Mouse (Mus musculus) midbrain, embryonic 10.5 days (tissue): ENCODE data around the gene Gm36079. TPM values are rescaled to one million over a fixed set of nuclear protein-coding genes. Genes with fewer than 3 reads are reported as not detected.
"Not testable (repeated sequence)": the region's sequence is repeated elsewhere in the genome, so short reads cannot be mapped to it uniquely, and the experiment has no call there.

Source experiments
- DNase-seq: peaks from one replicate; pipeline ENCODE4 v3.0.0-alpha.2; 2017; ENCODE audit warnings: low spot score
- H3K27ac ChIP-seq: fragments of 300-500 bp; sonication (generic); replicated peaks from 2 replicates; pipeline ENCODE4 v1.5.1; 2016; ENCODE audit warnings: mild to moderate bottlenecking
- H3K27me3 ChIP-seq: fragments of 300-500 bp; sonication (generic); 2 replicates; pipeline ENCODE4 v1.6.1; 2016; ENCODE audit warnings: low read depth, mild to moderate bottlenecking; ENCODE audit not compliant: poor library complexity, severe bottlenecking
- H3K36me3 ChIP-seq: fragments of 300-500 bp; sonication (generic); 2 replicates; pipeline ENCODE4 v1.6.1; 2016; ENCODE audit warnings: mild to moderate bottlenecking, moderate library complexity
- H3K4me1 ChIP-seq: fragments of 300-500 bp; sonication (generic); 2 replicates; pipeline ENCODE4 v1.6.1; 2016
- H3K4me3 ChIP-seq: fragments of 300-500 bp; sonication (generic); 2 replicates; pipeline ENCODE4 v1.5.1; 2016; ENCODE audit warnings: mild to moderate bottlenecking, moderate library complexity
- H3K9me3 ChIP-seq: fragments of 300-500 bp; sonication (generic); replicated peaks from 2 replicates; pipeline ENCODE4 v1.6.1; 2016; ENCODE audit warnings: mild to moderate bottlenecking
- WGBS: fragments of 180-500 bp; shearing (Covaris S2); methylation state at CpG from one replicate; pipeline ENCODE4 v1.1.7; 2016; 5-methylcytosine and 5-hydroxymethylcytosine counted together
- polyA plus RNA-seq: library from polyadenylated mRNA; unstranded; fragments of >200 nt; fragmentation: Nextera tagmentation; extraction: Ambion mirVana; gene quantifications from 2 replicates; pipeline ENCODE4 v1.2.1, GENCODE M21; 2016

Gene Gm36079
- polyA plus RNA-seq, 1 experiment from 2014 or later: not detected

DNA sequence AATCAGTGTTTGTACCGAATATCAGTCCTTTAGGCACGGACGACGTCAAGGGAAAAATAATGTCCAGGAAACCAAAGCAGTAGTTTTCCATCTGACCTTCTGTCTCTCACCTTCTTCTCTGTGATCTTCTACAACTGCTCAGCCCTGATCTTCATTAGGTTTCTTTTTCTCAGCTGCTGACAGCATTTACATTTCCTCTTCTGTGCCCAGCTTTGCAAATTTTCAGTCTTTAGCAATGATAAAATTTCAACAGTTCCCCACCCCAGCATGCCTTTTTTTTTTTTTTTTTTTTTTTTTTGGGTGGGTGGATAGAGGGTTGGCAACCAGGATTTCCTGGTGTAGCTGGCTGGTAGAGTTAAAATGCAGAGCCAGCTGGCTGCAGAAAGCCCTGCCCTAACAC lies 27.6 kb downstream of the Gm36079 start:
- H3K9me3 ChIP-seq, H3K4me1 ChIP-seq, DNase-seq, H3K27me3 ChIP-seq, H3K27ac ChIP-seq, H3K4me3 ChIP-seq, H3K36me3 ChIP-seq: not testable (repeated sequence)
- no CpG with 5 or more reads among the region's 4 CpGs for WGBS

- not testable (repeated sequence) for DNase-seq, H3K27me3 ChIP-seq, H3K36me3 ChIP-seq, H3K9me3 ChIP-seq, H3K4me3 ChIP-seq, H3K4me1 ChIP-seq, H3K27ac ChIP-seq
- WGBS: no CpG with 5 or more reads among the region's 22 CpGs
These were observed 28.2 kb downstream of the Gm36079 start for GRCm38 (mm10) chr13:119998442-119999086.

- not testable (repeated sequence) for H3K27ac ChIP-seq, H3K36me3 ChIP-seq, H3K9me3 ChIP-seq, H3K4me1 ChIP-seq, H3K27me3 ChIP-seq, H3K4me3 ChIP-seq, DNase-seq
- no CpG with 5 or more reads among the region's 10 CpGs for WGBS
These were observed 34.8 kb downstream of the Gm36079 start for GRCm38 (mm10) chr13:119991917-119992496.

GRCm38 (mm10) chr13:119991264-119991663 lies 35.5 kb downstream of the Gm36079 start:
- no CpG with 5 or more reads among the region's 13 CpGs for WGBS

More at GRCm38 (mm10) chr13:119991264-119991663, 35.5 kb downstream of the Gm36079 start:
- H3K27me3 ChIP-seq, DNase-seq, H3K36me3 ChIP-seq, H3K9me3 ChIP-seq, H3K27ac ChIP-seq, H3K4me3 ChIP-seq, H3K4me1 ChIP-seq: not testable (repeated sequence)

Other genes with a start within 250 kb of the Gm36079 start
- gene Zfp131, start 236.1 kb downstream of the Gm36079 start, polyA plus RNA-seq: 40.6 and 42.1 TPM in 2 replicates
- gene AF067063, start 196.8 kb downstream of the Gm36079 start, polyA plus RNA-seq: not detected in 2 replicates
- not detected in 2 replicates for gene D13Ertd608e, start 191.0 kb downstream of the Gm36079 start, polyA plus RNA-seq
- gene Tcstv1, start 132.2 kb downstream of the Gm36079 start, polyA plus RNA-seq: not detected in 2 replicates
- not detected in 2 replicates for gene Gm21761, start 97.7 kb downstream of the Gm36079 start, polyA plus RNA-seq
- not detected in 2 replicates for gene B020031M17Rik, start 76.2 kb downstream of the Gm36079 start, polyA plus RNA-seq
- gene Gm21188, start 25.2 kb upstream of the Gm36079 start, polyA plus RNA-seq: not detected in 2 replicates
- not detected in 2 replicates for gene Gm20767, start 113.2 kb upstream of the Gm36079 start, polyA plus RNA-seq
- gene Gm21818, start 145.4 kb upstream of the Gm36079 start, polyA plus RNA-seq: not detected in 2 replicates
- not detected in 2 replicates for gene Gm21762, start 188.9 kb upstream of the Gm36079 start, polyA plus RNA-seq
- not detected in 2 replicates for gene Gm21731, start 212.1 kb upstream of the Gm36079 start, polyA plus RNA-seq
- not detected in 2 replicates for gene AF067061, start 236.1 kb upstream of the Gm36079 start, polyA plus RNA-seq